ENCODE assay signal across 9 mouse cellular contexts in genomic region chr11:37235914-37236600, GRCm38 (mm10). TPM values are rescaled to one million over a fixed set of nuclear protein-coding genes. Genes with fewer than 3 reads are reported as not detected.
A peak's percentile ranks its signal among the peaks of the same experiment; 100 is the strongest.
DNase-seq lines count a peak whose midpoint lies in the region; ATAC-seq and TF ChIP-seq lines count a peak whose summit lies in the region.
"Had no signal": no experiment of that assay in that cellular context is flagged by ENCODE, and none has a peak within 500 bp of the region (broad histone marks: within the 10 kb centered on the region; RNA-seq: fewer than 3 reads in every experiment).

Tenm2 (minus strand) TSS chr11:37235964.

- H3K4me2 ChIP-seq in heart, embryonic 11.5 days: peak within 1 kb of the TSS; percentile 94
- H3K4me2 ChIP-seq in liver, embryonic 14.5 days (ENCODE audit: low read depth): peak within 1 kb of the TSS; percentile 55

- no peak for TF ChIP-seq CTCF in liver, embryonic 14.5 days (IDR thresholded peaks at IDR 0.05; ENCODE audit: low read depth)

- H3K4me3 ChIP-seq in heart, embryonic 11.5 days (ENCODE audit: low read depth, low read length): peak within 1 kb of the TSS; percentile 77
- H3K4me3 ChIP-seq in liver, embryonic 14.5 days (ENCODE audit: insufficient read depth in 1 of 2, low read depth in 2 of 2, low read length in 2 of 2): peak within 1 kb of the TSS; percentile 42 to 45

- H3K36me3 ChIP-seq in heart, embryonic 11.5 days (ENCODE audit: control insufficient read depth, insufficient read depth, low read length): no peaks in the 10 kb centered on the region
- no peaks in the 10 kb centered on the region for H3K36me3 ChIP-seq in liver, embryonic 14.5 days (replicated peaks; ENCODE audit: control insufficient read depth, insufficient read depth, low read depth)

- intact Hi-C loops in heart, postnatal 25 days (cut with DNase I): no loop called here

- H3K4me1 ChIP-seq in heart, embryonic 11.5 days (ENCODE audit: control insufficient read depth, insufficient read depth, low read length): peaks cover 3% of the 10 kb centered on the region; the same call in 1 of the 2 replicates
- no peaks in the 10 kb centered on the region for H3K4me1 ChIP-seq in liver, embryonic 14.5 days (replicated peaks; ENCODE audit: control insufficient read depth in 2 of 2, insufficient read depth in 2 of 2, low read length in 1 of 2)

- no peaks in the 10 kb centered on the region for H3K9me3 ChIP-seq in heart, embryonic 11.5 days (replicated peaks; ENCODE audit: control insufficient read depth, low read length)
- no peaks in the 10 kb centered on the region for H3K9me3 ChIP-seq in liver, embryonic 14.5 days (ENCODE audit: control insufficient read depth, low read length)

- H3K27me3 ChIP-seq in heart, embryonic 11.5 days (ENCODE audit: control insufficient read depth, insufficient read depth, low read length): peaks cover 13% of the 10 kb centered on the region
- peaks cover 26% of the 10 kb centered on the region for H3K27me3 ChIP-seq in liver, embryonic 14.5 days (ENCODE audit: control insufficient read depth, insufficient read depth, low read length)

- H3K9ac ChIP-seq in heart, embryonic 11.5 days (ENCODE audit: low read depth, low read length): peak within 1 kb of the TSS; percentile 72
- no peak within 1 kb of the TSS for H3K9ac ChIP-seq in liver, embryonic 14.5 days (replicated peaks)

- TF ChIP-seq EP300 in liver, embryonic 14.5 days (IDR thresholded peaks at IDR 0.05; ENCODE audit: low read depth): no peak

- no peak for DNase-seq in heart, postnatal 25 days (ENCODE audit: low spot score)
- peak; percentile 61 for DNase-seq in cerebellum, adult 8-10 months
- DNase-seq in kidney, postnatal 10 days: peak; percentile 51
- DNase-seq in liver, embryonic 14.5 days (ENCODE audit: low read depth in 3 of 3, low spot score in 3 of 3): no peak
- peak; percentile 91 for DNase-seq in retina, postnatal 1 day
- no peak for DNase-seq in spleen, postnatal 36 days (ENCODE audit: low spot score in 2 of 2)

- ATAC-seq in heart, embryonic 11.5 days (replicated peaks; ENCODE audit: insufficient number of reproducible peaks, low FRiP score, low TSS enrichment): peak; percentile 87
- ATAC-seq in frontal cortex, adult (ENCODE audit: low TSS enrichment): peak; percentile 64
- 0 out of 2 replicates have a peak, but pooled peaks have one; percentile 28 for ATAC-seq in liver, embryonic 14.5 days (ENCODE audit: insufficient read depth)

- no peak within 1 kb of the TSS for H3K27ac ChIP-seq in heart, embryonic 11.5 days (ENCODE audit: low read depth, low read length)
- no peak within 1 kb of the TSS for H3K27ac ChIP-seq in liver, embryonic 14.5 days

- under 1% methylated on average over 55 of the region's 59 CpGs for WGBS in heart, embryonic 11.5 days (ENCODE audit: insufficient replicate concordance)
- 1% methylated on average over 59 of the region's 59 CpGs for WGBS in liver, embryonic 14.5 days (ENCODE audit: insufficient replicate concordance)

RNA-seq across cellular contexts. Expression of gene Tenm2, which starts in this region (rescaled TPM):
- 1.4 TPM in 2 replicates for polyA plus RNA-seq in heart, embryonic 11.5 days (2014; fragmentation: Nextera tagmentation; extraction: Ambion mirVana)
- under 1 TPM; 0.08 TPM for total RNA-seq in heart, postnatal 25 days (2021)
- 0.02 and 0.06 TPM in 2 replicates for polyA plus RNA-seq in liver, embryonic 14.5 days (2012; rRNA removed)
- polyA plus RNA-seq in liver, embryonic 14.5 days (2014; fragmentation: Nextera tagmentation; extraction: Ambion mirVana): 0.03 TPM in 1 of 2 replicates, not detected in the other
- total RNA-seq: liver, adult 2 months had no signal
- polyA plus RNA-seq: liver, adult 2 months had no signal

Comparison
In these comparisons a context has a peak if more than half of its experiments do, and no peak if none do; other contexts are left out.
1. Peak in ATAC-seq, H3K4me3 ChIP-seq and H3K4me2 ChIP-seq in liver, embryonic 14.5 days; RNA of the gene not detected or under 1 TPM.
2. ATAC-seq: peak in every context shown above with its lines; median percentile 87 in heart, embryonic 11.5 days; 64 in frontal cortex, adult; 28 in liver, embryonic 14.5 days.
3. DNase-seq: peak in cerebellum, adult 8-10 months (single experiment), kidney, postnatal 10 days (single experiment) and retina, postnatal 1 day (single experiment); none in heart, postnatal 25 days (single experiment), liver, embryonic 14.5 days (0 of 3) and spleen, postnatal 36 days (0 of 2).